Mouse (Mus musculus) spleen, adult 2 months (tissue): ENCODE data around the gene Zfp276. TPM values are rescaled to one million over a fixed set of nuclear protein-coding genes. Genes with fewer than 3 reads are reported as not detected.

Experiments used
- DNase-seq, 2 experiments: peaks; one replicate each; pipeline versions ENCODE4 v3.0.0 to v3.0.0-alpha.2; 2012 to 2021; ENCODE audit warnings: low spot score in 2 of 2, low read depth in 1 of 2
- H3K27ac ChIP-seq: fragments of 200-500 bp; 2 replicates; pipeline ENCODE4 v1.5.1; 2012; ENCODE audit warnings: low read length, inconsistent platforms; ENCODE audit not compliant: insufficient read depth
- H3K27me3 ChIP-seq: fragments of 200-500 bp; 2 replicates; pipeline ENCODE4 v1.6.1; 2012; ENCODE audit warnings: mild to moderate bottlenecking, moderate library complexity, low read length, inconsistent platforms; ENCODE audit not compliant: control insufficient read depth, insufficient read depth
- H3K36me3 ChIP-seq: fragments of 200-500 bp; 2 replicates; pipeline ENCODE4 v1.6.1; 2012; ENCODE audit warnings: mild to moderate bottlenecking, low read length, inconsistent platforms; ENCODE audit not compliant: control insufficient read depth, insufficient read depth
- H3K4me1 ChIP-seq: fragments of 200-500 bp; 2 replicates; pipeline ENCODE4 v1.6.1; 2011; ENCODE audit warnings: inconsistent platforms; ENCODE audit not compliant: control insufficient read depth, insufficient read depth, insufficient read length
- H3K4me3 ChIP-seq: fragments of 200-500 bp; 2 replicates; pipeline ENCODE4 v1.5.1; 2011; ENCODE audit warnings: mild to moderate bottlenecking, inconsistent platforms; ENCODE audit not compliant: insufficient read depth, insufficient read length; ENCODE audit errors: extremely low read depth
- CTCF ChIP-seq: fragments of 200-500 bp; IDR thresholded peaks from 2 replicates; pipeline ENCODE4 v1.5.1; 2011; ENCODE audit warnings: mild to moderate bottlenecking, inconsistent platforms; ENCODE audit not compliant: insufficient read depth, insufficient read length, insufficient replicate concordance; ENCODE audit errors: extremely low read depth
- POLR2A ChIP-seq: fragments of 200-500 bp; IDR thresholded peaks from 2 replicates; pipeline ENCODE4 v1.6.1; 2011; ENCODE audit warnings: low read depth, low read length, inconsistent platforms
- WGBS: fragments of 180-500 bp; shearing (Covaris S2); methylation state at CpG from one replicate; pipeline ENCODE4 v1.1.7; 2018; 5-methylcytosine and 5-hydroxymethylcytosine counted together
- polyA plus RNA-seq: library from polyadenylated mRNA; depleted of rRNA; stranded (reverse); fragments of >200 nt; gene quantifications from 2 replicates; pipeline ENCODE4 v1.2.3, GENCODE M21; 2012

Gene Zfp276
- polyA plus RNA-seq, 1 experiment, result 32.6 TPM

- no peak for DNase-seq
- TF ChIP-seq POLR2A, result no peak
- no peak for TF ChIP-seq CTCF
- H3K4me1 ChIP-seq, result no peaks in the 10 kb centered on the region
- H3K27me3 ChIP-seq, result no peaks in the 10 kb centered on the region
- 92% methylated on average over 12 of the region's 12 CpGs for WGBS
- H3K36me3 ChIP-seq, result peaks cover 31% of the 10 kb centered on the region
- H3K27ac ChIP-seq, result no peak overlapping the region
- no peak overlapping the region for H3K4me3 ChIP-seq
Measured at GRCm38 (mm10) chr8:123245543-123245942, 8.5 kb upstream of the Zfp276 start.

- peaks cover 33% of the 10 kb centered on the region for H3K36me3 ChIP-seq
- DNase-seq, result no peak
- no peaks in the 10 kb centered on the region for H3K27me3 ChIP-seq
- H3K27ac ChIP-seq, result no peak overlapping the region
- WGBS, result 96% methylated on average over 6 of the region's 6 CpGs
- H3K4me3 ChIP-seq, result no peak overlapping the region
- no peak for TF ChIP-seq POLR2A
- TF ChIP-seq CTCF, result no peak
- peaks cover 2% of the 10 kb centered on the region; the same call in 1 of the 2 replicates for H3K4me1 ChIP-seq
Measured at GRCm38 (mm10) chr8:123247748-123248147, 6.2 kb upstream of the Zfp276 start.

GRCm38 (mm10) chr8:123248596-123248995 is 5.4 kb upstream of the Zfp276 start:
- no peak overlapping the region for H3K27ac ChIP-seq
- H3K36me3 ChIP-seq, result peaks cover 31% of the 10 kb centered on the region

GRCm38 (mm10) chr8:123250940-123251339 is 3.1 kb upstream of the Zfp276 start:
- peaks cover 10% of the 10 kb centered on the region for H3K4me1 ChIP-seq
- H3K27ac ChIP-seq, result no peak overlapping the region
- 85% methylated on average over 5 of the region's 5 CpGs for whole genome bisulfite sequencing
- peaks cover 22% of the 10 kb centered on the region for H3K36me3 ChIP-seq
- no peak for TF ChIP-seq CTCF
- no peak for TF ChIP-seq POLR2A
- H3K4me3 ChIP-seq, result no peak overlapping the region
- no peaks in the 10 kb centered on the region for H3K27me3 ChIP-seq
- no peak for DNase-seq

More at GRCm38 (mm10) chr8:123248596-123248995, 5.4 kb upstream of the Zfp276 start:
- Histone ChIP-seq H3K4me1 (peaks cover 2% of the 10 kb centered on the region; the same call in 1 of the 2 replicates), H3K4me3 (no peak overlapping the region), H3K27me3 (no peaks in the 10 kb centered on the region)
- DNase-seq, result no peak
- 63% methylated on average over 8 of the region's 8 CpGs for WGBS
- TF ChIP-seq CTCF (no peak), POLR2A (no peak)

- H3K4me1 ChIP-seq, result peaks cover 10% of the 10 kb centered on the region
- 43% methylated on average over 4 of the region's 4 CpGs for WGBS
- H3K36me3 ChIP-seq, result peaks cover 21% of the 10 kb centered on the region
- TF ChIP-seq CTCF, result no peak
- no peak for TF ChIP-seq POLR2A
- H3K27ac ChIP-seq, result no peak overlapping the region
- no peak overlapping the region for H3K4me3 ChIP-seq
- no peak for DNase-seq
- no peaks in the 10 kb centered on the region for H3K27me3 ChIP-seq
Measured at GRCm38 (mm10) chr8:123252925-123253324, 1.1 kb upstream of the Zfp276 start.

- under 1% methylated on average over 40 of the region's 40 CpGs for WGBS
- DNase-seq, result no peak
Measured at GRCm38 (mm10) chr8:123253451-123254098, 420 bp upstream of the Zfp276 start.

GRCm38 (mm10) chr8:123255170-123255569 is 1.2 kb downstream of the Zfp276 start:
- Histone ChIP-seq H3K4me3 (peak overlapping the region; percentile 92), H3K27me3 (no peaks in the 10 kb centered on the region), H3K27ac (no peak overlapping the region), H3K4me1 (peaks cover 10% of the 10 kb centered on the region), H3K36me3 (peaks cover 27% of the 10 kb centered on the region)
- no peak for DNase-seq
- WGBS, result 70% methylated on average over 6 of the region's 6 CpGs
- TF ChIP-seq POLR2A, result no peak
- no peak for TF ChIP-seq CTCF

More at GRCm38 (mm10) chr8:123253451-123254098, 420 bp upstream of the Zfp276 start:
- peaks cover 10% of the 10 kb centered on the region for H3K4me1 ChIP-seq
- H3K27ac ChIP-seq, result peak overlapping the region; percentile 77
- H3K36me3 ChIP-seq, result peaks cover 21% of the 10 kb centered on the region
- TF ChIP-seq POLR2A (no peak), CTCF (no peak)
- H3K4me3 ChIP-seq, result peak overlapping the region; percentile 92
- H3K27me3 ChIP-seq, result no peaks in the 10 kb centered on the region
